Mouse (Mus musculus) adipocyte (in vitro differentiated cells): ENCODE measurements around the gene Rgsl1.

Source experiments
- DNase-seq: peaks from one replicate; pipeline ENCODE4 v3.0.0-alpha.2; 2016; ENCODE audit warnings: low spot score

The Rgsl1 gene

GRCm38 (mm10) chr1:153740775-153741400, 103.1 kb downstream of the Rgsl1 start:
- DNase-seq: no peak

- no peak for DNase-seq
Observed at GRCm38 (mm10) chr1:153740145-153740544, 103.8 kb downstream of the Rgsl1 start, which contains the start of gene Rgs16. TSS of gene Rgs16 (plus strand) at chr1:153740349.

- no peak for DNase-seq
Observed at GRCm38 (mm10) chr1:153739437-153740015, 104.4 kb downstream of the Rgsl1 start.

GRCm38 (mm10) chr1:153737101-153738085, 106.5 kb downstream of the Rgsl1 start:
- DNase-seq: no peak

- DNase-seq: no peak
Observed at GRCm38 (mm10) chr1:153736096-153736495, 107.8 kb downstream of the Rgsl1 start.

GRCm38 (mm10) chr1:153734866-153735265, 109.1 kb downstream of the Rgsl1 start:
- no peak for DNase-seq

- DNase-seq: no peak
Observed at GRCm38 (mm10) chr1:153733181-153733580, 110.8 kb downstream of the Rgsl1 start.

GRCm38 (mm10) chr1:153730671-153731070, 113.3 kb downstream of the Rgsl1 start:
- peak; percentile 95 for DNase-seq

GRCm38 (mm10) chr1:153729806-153730205, 114.1 kb downstream of the Rgsl1 start:
- no peak for DNase-seq
